Mouse (Mus musculus) erythroblast, embryonic 14.5 days (primary cell): ENCODE data around the gene Pou2f2. TPM values are rescaled to one million over a fixed set of nuclear protein-coding genes. Genes with fewer than 3 reads are reported as not detected.

ENCODE experiments used
- H3K27me3 ChIP-seq: 2 replicates; pipeline ENCODE4 v1.6.1; 2012; ENCODE audit warnings: inconsistent platforms; ENCODE audit not compliant: control insufficient read depth
- H3K36me3 ChIP-seq: 2 replicates; pipeline ENCODE4 v1.6.1; 2012; ENCODE audit warnings: mild to moderate bottlenecking, inconsistent platforms; ENCODE audit not compliant: control insufficient read depth
- H3K4me1 ChIP-seq: 2 replicates; pipeline ENCODE4 v1.6.1; 2012; ENCODE audit warnings: inconsistent platforms; ENCODE audit not compliant: control insufficient read depth
- H3K4me3 ChIP-seq: replicated peaks from 2 replicates; pipeline ENCODE3; 2012; ENCODE audit warnings: moderate library complexity, mild to moderate bottlenecking, inconsistent platforms
- H3K9me3 ChIP-seq: 2 replicates; pipeline ENCODE4 v1.6.1; 2012; ENCODE audit warnings: low read length, inconsistent platforms, mixed read lengths; ENCODE audit not compliant: control insufficient read depth
- GATA1 ChIP-seq: IDR thresholded peaks from 2 replicates; pipeline ENCODE4 v1.6.1; 2012; ENCODE audit warnings: low read length, inconsistent platforms, mixed read lengths
- TAL1 ChIP-seq: IDR thresholded peaks from 3 replicates; pipeline ENCODE4 v1.6.1; 2012; ENCODE audit warnings: low read length, inconsistent platforms, mixed read lengths
- polyA plus RNA-seq: library from polyadenylated mRNA; stranded (reverse); fragments of >175 nt; gene quantifications from 2 replicates; pipeline ENCODE4 v1.2.3, GENCODE M21; 2012

Gene Pou2f2
- polyA plus RNA-seq, 1 experiment, result 0.29 TPM

DNA sequence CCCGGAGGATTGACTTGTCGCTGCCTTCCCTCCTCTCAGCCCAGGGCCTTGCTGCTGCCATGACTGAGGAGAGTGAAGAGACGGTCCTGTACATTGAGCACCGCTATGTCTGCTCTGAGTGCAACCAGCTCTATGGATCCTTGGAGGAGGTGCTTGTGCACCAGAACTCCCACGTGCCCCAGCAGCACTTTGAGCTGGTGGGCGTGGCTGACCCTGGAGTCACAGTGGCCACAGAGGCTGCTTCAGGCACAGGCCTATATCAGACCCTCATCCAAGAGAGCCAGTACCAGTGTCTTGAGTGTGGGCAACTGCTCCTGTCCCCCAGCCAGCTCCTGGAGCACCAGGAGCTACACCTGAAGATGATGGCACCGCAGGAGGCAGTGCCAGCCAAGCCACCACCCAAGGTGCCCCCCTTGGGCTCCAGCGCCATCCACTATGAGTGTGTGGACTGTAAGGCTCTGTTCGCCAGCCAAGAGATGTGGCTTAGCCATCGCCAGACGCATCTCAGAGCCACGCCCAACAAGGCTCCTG is 100.0 kb downstream of the Pou2f2 start:
- TF ChIP-seq GATA1, result no peak
- TF ChIP-seq TAL1, result no peak
- peaks cover 51% of the 10 kb centered on the region for H3K4me1 ChIP-seq
- peaks cover 18% of the 10 kb centered on the region for H3K9me3 ChIP-seq
- peaks cover 63% of the 10 kb centered on the region for H3K36me3 ChIP-seq
- H3K4me3 ChIP-seq, result peak overlapping the region; percentile 14
- H3K27me3 ChIP-seq, result peaks cover 2% of the 10 kb centered on the region; the same call in 1 of the 2 replicates

DNA sequence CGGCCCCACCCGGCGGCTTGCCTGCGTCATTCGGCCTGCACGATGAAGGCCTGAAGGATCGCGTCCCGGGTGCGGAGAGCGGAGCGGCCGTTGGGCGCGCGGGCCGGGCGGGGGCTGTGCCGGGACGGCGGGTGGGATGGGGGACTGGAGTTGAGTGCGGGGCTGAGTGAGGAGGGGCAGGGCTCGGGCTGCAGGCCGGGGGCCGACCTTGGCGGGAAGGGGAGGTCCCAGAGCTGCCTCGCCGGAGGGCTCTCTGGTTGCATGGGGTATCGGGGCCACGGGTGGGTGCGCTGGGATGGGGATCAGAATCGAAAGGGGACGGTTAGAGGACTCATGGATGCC is 102.1 kb downstream of the Pou2f2 start:
- peak overlapping the region; percentile 94 for H3K4me3 ChIP-seq
- peaks cover 66% of the 10 kb centered on the region for H3K4me1 ChIP-seq
- no peak for TF ChIP-seq GATA1
- TF ChIP-seq TAL1, result no peak
- H3K27me3 ChIP-seq, result peaks cover 13% of the 10 kb centered on the region
- peaks cover 18% of the 10 kb centered on the region for H3K9me3 ChIP-seq
- peaks cover 43% of the 10 kb centered on the region for H3K36me3 ChIP-seq

DNA sequence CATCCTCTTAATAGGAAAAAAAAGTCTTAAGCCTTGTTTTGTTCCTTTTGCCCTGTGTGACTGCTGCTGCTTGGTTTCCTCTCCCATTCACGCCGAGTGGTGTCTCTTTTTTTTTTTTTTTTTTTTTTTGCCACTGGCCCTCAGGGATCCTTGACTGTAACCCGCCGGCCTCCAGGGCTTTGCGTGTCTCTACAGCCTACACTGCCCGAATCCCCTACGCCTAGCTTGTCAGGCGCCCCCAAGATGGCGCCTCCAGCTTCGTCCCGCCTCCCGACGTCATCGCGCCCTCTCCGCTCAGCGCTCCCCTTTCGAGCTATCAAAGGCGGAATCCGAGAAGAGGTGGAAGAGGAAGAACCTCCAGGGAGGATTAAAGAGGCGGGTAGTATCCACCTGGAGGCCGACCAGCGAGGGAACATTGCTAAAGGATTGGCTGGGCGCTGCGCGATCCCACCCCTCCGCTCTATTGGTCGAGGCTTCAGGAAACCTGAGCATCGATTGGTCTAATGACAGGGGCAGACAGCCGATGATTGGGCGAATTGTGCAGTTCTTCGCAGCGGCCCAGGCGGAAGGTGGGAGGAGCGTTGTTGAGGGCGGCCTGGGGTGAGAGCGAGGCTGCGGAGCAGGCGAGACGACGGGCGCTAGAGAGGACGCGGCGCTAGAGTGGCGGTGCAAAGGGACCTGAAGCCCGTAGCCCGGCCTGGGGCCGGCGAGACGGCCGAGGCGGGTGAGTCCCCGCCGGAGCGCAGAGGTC is 102.7 kb downstream of the Pou2f2 start:
- peaks cover 38% of the 10 kb centered on the region for H3K36me3 ChIP-seq
- peaks cover 71% of the 10 kb centered on the region for H3K4me1 ChIP-seq
- no peak for TF ChIP-seq TAL1
- TF ChIP-seq GATA1, result no peak
- peaks cover 17% of the 10 kb centered on the region for H3K9me3 ChIP-seq
- H3K27me3 ChIP-seq, result peaks cover 17% of the 10 kb centered on the region
- peak overlapping the region; percentile 94 for H3K4me3 ChIP-seq

DNA sequence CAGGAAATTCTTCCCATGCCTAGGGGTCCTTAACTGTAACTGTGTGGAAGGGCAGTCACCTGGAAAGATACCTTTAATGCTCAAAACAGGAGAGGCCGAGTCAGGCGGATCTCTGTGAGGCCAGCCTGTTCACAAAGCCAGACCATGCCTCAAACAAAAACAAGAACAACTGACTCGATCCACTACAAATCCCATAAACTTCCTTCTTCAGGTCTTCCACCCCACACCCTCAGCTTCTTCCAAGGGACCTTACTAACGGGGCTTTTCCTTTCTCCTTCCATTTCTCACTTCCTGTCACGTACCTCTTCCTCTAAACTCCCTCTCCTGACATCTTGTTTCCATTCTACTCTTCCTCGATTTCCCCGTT is 103.2 kb downstream of the Pou2f2 start:
- Histone ChIP-seq H3K4me3 (peak overlapping the region; percentile 94), H3K27me3 (peaks cover 23% of the 10 kb centered on the region), H3K9me3 (peaks cover 12% of the 10 kb centered on the region), H3K36me3 (peaks cover 32% of the 10 kb centered on the region), H3K4me1 (peaks cover 74% of the 10 kb centered on the region)
- TF ChIP-seq GATA1, result no peak
- no peak for TF ChIP-seq TAL1

DNA sequence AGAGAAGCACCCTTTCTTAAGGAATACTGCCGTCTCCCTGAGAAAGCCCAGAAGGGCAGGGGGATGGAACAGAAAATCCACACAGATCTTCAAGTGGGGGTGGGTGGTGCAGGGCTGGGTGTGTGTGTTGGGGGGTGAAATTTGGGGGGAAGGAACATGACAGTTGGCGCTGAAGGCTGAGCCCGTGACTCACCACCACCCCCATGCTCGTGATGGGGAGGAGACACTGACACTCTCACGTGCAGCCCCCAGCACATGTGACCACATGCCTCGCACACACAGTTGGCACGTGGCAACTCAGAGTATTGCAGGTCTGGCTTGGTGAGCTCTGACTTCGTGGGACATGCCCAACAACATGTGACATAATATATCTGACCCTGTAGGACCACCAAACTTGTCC is 105.6 kb downstream of the Pou2f2 start:
- H3K36me3 ChIP-seq, result peaks cover 9% of the 10 kb centered on the region
- peaks cover 61% of the 10 kb centered on the region for H3K4me1 ChIP-seq
- H3K9me3 ChIP-seq, result no peaks in the 10 kb centered on the region
- H3K27me3 ChIP-seq, result peaks cover 26% of the 10 kb centered on the region
- H3K4me3 ChIP-seq, result no peak overlapping the region
- TF ChIP-seq TAL1 (no peak), GATA1 (no peak)

DNA sequence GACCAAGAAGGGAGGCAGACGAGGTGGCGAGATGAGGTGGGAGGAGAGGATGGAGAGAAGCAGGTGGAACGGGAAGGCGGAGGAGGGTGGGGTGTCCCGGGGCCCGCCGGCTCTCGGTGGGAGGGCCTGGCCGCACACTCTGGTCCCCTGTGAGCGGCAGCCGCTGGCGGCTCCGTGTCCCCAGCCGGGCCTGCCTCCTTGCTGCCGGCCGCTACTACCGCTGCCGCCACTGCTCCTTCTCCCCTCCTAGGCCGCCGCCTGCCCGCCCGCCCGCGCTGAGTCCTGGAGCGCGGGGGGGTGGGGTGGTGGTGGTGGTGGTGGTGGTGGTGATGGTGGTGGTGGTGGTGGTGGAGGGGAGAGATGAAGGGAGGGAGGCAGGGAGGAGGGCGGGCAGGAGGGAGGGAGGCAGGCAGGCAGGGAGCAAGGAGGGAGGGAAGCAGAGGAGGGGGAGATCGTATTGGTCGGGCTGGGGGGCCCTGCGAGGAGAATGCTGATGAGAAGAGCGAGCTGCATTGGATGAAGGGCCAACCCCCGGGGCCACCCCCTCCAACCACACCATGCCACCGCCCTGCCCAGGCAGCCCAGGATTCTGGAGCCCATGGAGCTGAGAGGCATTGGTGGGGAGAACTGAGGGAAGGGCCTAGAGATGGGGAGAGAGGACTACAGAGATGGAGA is 106.7 kb downstream of the Pou2f2 start:
- Histone ChIP-seq H3K4me1 (peaks cover 52% of the 10 kb centered on the region), H3K36me3 (peaks cover 7% of the 10 kb centered on the region), H3K9me3 (no peaks in the 10 kb centered on the region), H3K4me3 (peak overlapping the region; percentile 64), H3K27me3 (peaks cover 26% of the 10 kb centered on the region)
- TF ChIP-seq GATA1 (no peak), TAL1 (no peak)

DNA sequence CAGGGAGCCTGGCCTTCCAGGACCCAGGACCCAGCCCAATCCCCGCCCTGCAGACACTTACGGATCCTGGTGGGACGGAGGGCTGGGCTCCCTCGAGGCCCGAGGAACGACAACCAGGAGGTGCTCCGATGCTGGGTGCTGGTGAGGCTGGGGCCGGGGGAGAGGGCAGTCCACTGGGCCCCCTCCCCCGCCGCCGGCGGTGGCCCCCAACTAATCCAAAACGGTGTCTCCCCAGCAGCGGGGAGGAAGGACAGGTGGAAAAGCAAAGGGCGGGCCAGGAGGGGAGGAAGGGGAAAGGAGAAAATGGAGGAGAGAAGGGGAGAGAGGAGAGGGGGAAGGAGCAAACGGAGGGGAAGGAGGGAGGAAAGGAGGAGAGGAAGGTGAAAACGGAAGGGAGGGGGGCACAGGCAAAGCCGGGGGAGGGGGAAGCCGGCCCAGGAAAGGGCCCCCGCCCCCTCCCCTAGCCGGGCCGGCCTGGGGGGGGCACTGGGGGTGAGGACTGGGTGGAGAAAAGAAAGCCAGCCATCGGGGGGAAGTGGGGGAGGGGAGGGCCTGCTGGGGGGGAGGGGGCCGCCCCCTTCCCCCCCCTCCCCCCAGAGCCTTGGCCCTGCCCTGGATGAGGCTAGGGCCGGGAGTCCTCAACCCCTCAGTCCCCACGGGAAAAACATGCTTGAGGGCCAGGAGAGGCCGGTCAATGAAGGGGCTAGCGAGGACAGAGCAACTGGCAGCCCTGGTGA is 107.4 kb downstream of the Pou2f2 start, which contains the start of the genes Grik5 and Zfp574:
Grik5 (minus strand) TSS at position 368 of the 737 bp plus-strand sequence.
Zfp574 (plus strand) TSS at position 589 of the 737 bp plus-strand sequence.
- Histone ChIP-seq H3K4me1 (peaks cover 51% of the 10 kb centered on the region), H3K27me3 (peaks cover 26% of the 10 kb centered on the region), H3K36me3 (peaks cover 12% of the 10 kb centered on the region), H3K9me3 (no peaks in the 10 kb centered on the region), H3K4me3 (peak within 1 kb of the TSS; percentile 64)
- TF ChIP-seq GATA1 (no peak), TAL1 (no peak)

DNA sequence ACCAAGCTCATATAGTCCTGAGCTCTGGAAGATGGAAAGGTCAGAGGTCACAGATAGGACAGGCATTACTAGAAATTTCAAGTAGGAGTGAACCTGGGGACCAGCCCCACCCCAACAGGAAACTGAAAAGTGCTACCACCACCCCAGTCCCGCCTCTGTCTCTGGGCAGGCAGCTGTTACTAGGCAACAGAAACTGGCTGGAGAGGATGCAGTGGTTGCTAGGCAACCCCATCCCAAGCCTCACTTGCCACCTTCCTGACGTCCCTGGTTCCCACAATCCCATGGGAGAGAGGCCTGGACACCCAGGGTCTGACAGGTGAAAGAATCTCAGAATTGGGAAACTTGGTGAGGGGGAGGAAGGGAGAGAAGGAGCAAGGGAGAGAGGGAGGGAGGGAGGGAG is 110.8 kb downstream of the Pou2f2 start:
- TF ChIP-seq GATA1 (no peak), TAL1 (no peak)
- Histone ChIP-seq H3K9me3 (no peaks in the 10 kb centered on the region), H3K36me3 (peaks cover 18% of the 10 kb centered on the region), H3K4me3 (no peak overlapping the region), H3K27me3 (peaks cover 26% of the 10 kb centered on the region), H3K4me1 (peaks cover 25% of the 10 kb centered on the region)
